Mouse (Mus musculus) bone marrow, adult 2 months (tissue): ENCODE measurements around the gene Emsy.

ENCODE experiments used
- CTCF ChIP-seq: fragments of 200-500 bp; IDR thresholded peaks from 2 replicates; pipeline ENCODE4 v1.5.1; 2011; ENCODE audit warnings: low read length, control low read depth; ENCODE audit not compliant: control insufficient read depth, insufficient read depth
- POLR2A ChIP-seq: fragments of 200-500 bp; IDR thresholded peaks from 2 replicates; pipeline ENCODE4 v1.6.1; 2011; ENCODE audit warnings: low read depth, mild to moderate bottlenecking, control low read depth, low read length, borderline replicate concordance; ENCODE audit not compliant: control insufficient read depth

DNA sequence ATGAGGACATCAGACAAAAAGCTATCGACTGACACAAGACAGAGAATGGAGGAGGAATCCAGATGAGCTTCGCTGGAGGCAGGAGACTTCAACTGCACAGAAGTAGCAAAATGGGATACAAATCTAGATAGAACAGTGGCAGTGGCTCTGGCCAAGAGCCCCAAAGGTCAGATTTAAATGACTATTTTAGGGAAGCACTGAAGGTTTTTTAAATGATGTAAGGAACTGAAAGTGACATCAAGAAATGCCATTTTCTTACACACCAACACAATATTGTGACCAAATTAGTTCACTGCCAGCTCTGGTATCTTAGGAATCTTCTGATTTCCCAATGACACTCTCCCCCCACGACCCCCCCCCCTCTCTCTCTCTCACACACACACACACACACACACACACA is 72.0 kb downstream of the Emsy start:
- TF ChIP-seq POLR2A: no peak
- TF ChIP-seq CTCF: no peak
